23 mouse cellular contexts compared by ENCODE assay signal in genomic region chr9:97769331-97769730, GRCm38 (mm10).
"Had no signal": no experiment of that assay in that cellular context is flagged by ENCODE, and none has a peak within 500 bp of the region (broad histone marks: within the 10 kb centered on the region; RNA-seq: fewer than 3 reads in every experiment).

No protein-coding gene starts in this region.

- H3K27me3 ChIP-seq: heart, embryonic 12.5 days; hindbrain, embryonic 13.5 days; limb, embryonic 15.5 days; liver, embryonic 12.5 days had no signal

- ATAC-seq: forebrain, postnatal 0 days; hindbrain, postnatal 0 days; intestine, embryonic 16.5 days; liver, embryonic 12.5 days had no signal

- H3K4me3 ChIP-seq: heart, embryonic 10.5 days; heart, embryonic 12.5 days; hindbrain, embryonic 13.5 days; hindbrain, embryonic 15.5 days; limb, embryonic 13.5 days; limb, embryonic 15.5 days; liver, embryonic 12.5 days had no signal

- H3K9me3 ChIP-seq: heart, embryonic 10.5 days; heart, embryonic 12.5 days; hindbrain, embryonic 13.5 days; hindbrain, embryonic 15.5 days; limb, embryonic 13.5 days; limb, embryonic 15.5 days; liver, embryonic 12.5 days had no signal

- H3K4me2 ChIP-seq: heart, embryonic 12.5 days; hindbrain, embryonic 13.5 days; hindbrain, embryonic 15.5 days; limb, embryonic 13.5 days; limb, embryonic 15.5 days; liver, embryonic 12.5 days had no signal

- H3K27ac ChIP-seq: heart, embryonic 10.5 days; hindbrain, embryonic 13.5 days; hindbrain, postnatal 0 days; limb, embryonic 13.5 days; limb, embryonic 15.5 days; liver, embryonic 12.5 days; liver, embryonic 14.5 days had no signal

- H3K9ac ChIP-seq: forebrain, postnatal 0 days; heart, embryonic 12.5 days; hindbrain, embryonic 13.5 days; hindbrain, embryonic 15.5 days; limb, embryonic 13.5 days; limb, embryonic 15.5 days; liver, embryonic 12.5 days; liver, embryonic 14.5 days had no signal

- H3K4me1 ChIP-seq: liver, embryonic 12.5 days had no signal

- H3K36me3 ChIP-seq: heart, embryonic 10.5 days; heart, embryonic 12.5 days; hindbrain, embryonic 13.5 days; hindbrain, embryonic 15.5 days; limb, embryonic 13.5 days; limb, embryonic 15.5 days; liver, embryonic 12.5 days had no signal

- DNase-seq: forebrain, postnatal 0 days; gastrocnemius, postnatal 14 days; gastrocnemius, postnatal 36 days; heart, adult 18-20 months; heart, postnatal 14 days; heart, postnatal 36 days; kidney, adult 11 months; kidney, adult 8-10 months; kidney, postnatal 14 days; kidney, postnatal 36 days; layer of hippocampus, adult 9-11 months; layer of hippocampus, postnatal 36 days; left cerebral cortex, postnatal 4 days had no signal
